Mouse (Mus musculus) stomach, postnatal 0 days (tissue): ENCODE measurements at regions not wholly inside any gene's neighbourhood (a gene's known extent, or its start where the extent isn't known, plus 50 kb on each side); places are given as distances from the start of the nearest gene placed in this dataset.

ENCODE experiments used
- ATAC-seq: fragments of 200-750 bp; cut with Nextera tagmentation; 2 replicates; pipeline ENCODE4 v1.8.0; 2017; ENCODE audit not compliant: low FRiP score, low TSS enrichment
- DNase-seq: peaks from one replicate; pipeline ENCODE4 v3.0.0-alpha.2; 2016; ENCODE audit warnings: low spot score
- H3K27ac ChIP-seq: fragments of 300-500 bp; sonication (generic); replicated peaks from 2 replicates; pipeline ENCODE4 v1.5.1; 2014; ENCODE audit warnings: mild to moderate bottlenecking, control low read depth
- H3K27me3 ChIP-seq: fragments of 300-500 bp; sonication (generic); 2 replicates; pipeline ENCODE4 v1.6.1; 2014; ENCODE audit warnings: low read length; ENCODE audit not compliant: control insufficient read depth, insufficient read depth
- H3K36me3 ChIP-seq: fragments of 300-500 bp; sonication (generic); 2 replicates; pipeline ENCODE4 v1.6.1; 2014; ENCODE audit warnings: low read length, mixed read lengths; ENCODE audit not compliant: control insufficient read depth, insufficient read depth
- H3K4me1 ChIP-seq: fragments of 300-500 bp; sonication (generic); replicated peaks from 2 replicates; pipeline ENCODE4 v1.6.1; 2014; ENCODE audit warnings: antibody characterized with exemption; ENCODE audit not compliant: control insufficient read depth, insufficient read depth
- H3K4me2 ChIP-seq: fragments of 300-500 bp; sonication (generic); replicated peaks from 2 replicates; pipeline ENCODE4 v1.6.1; 2014; ENCODE audit warnings: low read depth, mild to moderate bottlenecking, control low read depth, moderate library complexity
- H3K4me3 ChIP-seq: fragments of 300-500 bp; sonication (generic); 2 replicates; pipeline ENCODE4 v1.5.1; 2014; ENCODE audit warnings: low read depth, low read length, control low read depth
- H3K9ac ChIP-seq: fragments of 300-500 bp; sonication (generic); 2 replicates; pipeline ENCODE4 v1.6.1; 2014; ENCODE audit warnings: mild to moderate bottlenecking, low read length, control low read depth, mixed read lengths
- H3K9me3 ChIP-seq: fragments of 300-500 bp; sonication (generic); 2 replicates; pipeline ENCODE4 v1.6.1; 2016; ENCODE audit warnings: low read length; ENCODE audit not compliant: control insufficient read depth
- CTCF ChIP-seq: IDR thresholded peaks from 2 replicates; pipeline ENCODE4 v1.5.1; 2016; ENCODE audit warnings: antibody characterized with exemption, low read depth, mild to moderate bottlenecking, moderate library complexity
- EP300 ChIP-seq: optimal IDR thresholded peaks from 2 replicates; pipeline ENCODE3; 2016; ENCODE audit warnings: antibody characterized with exemption
- WGBS: fragments of 180-500 bp; shearing (Covaris S2); extraction: QIAGEN DNeasy Blood & Tissue Kit; methylation state at CpG from one replicate; pipeline ENCODE4 v1.1.7; 2014; 5-methylcytosine and 5-hydroxymethylcytosine counted together

DNA sequence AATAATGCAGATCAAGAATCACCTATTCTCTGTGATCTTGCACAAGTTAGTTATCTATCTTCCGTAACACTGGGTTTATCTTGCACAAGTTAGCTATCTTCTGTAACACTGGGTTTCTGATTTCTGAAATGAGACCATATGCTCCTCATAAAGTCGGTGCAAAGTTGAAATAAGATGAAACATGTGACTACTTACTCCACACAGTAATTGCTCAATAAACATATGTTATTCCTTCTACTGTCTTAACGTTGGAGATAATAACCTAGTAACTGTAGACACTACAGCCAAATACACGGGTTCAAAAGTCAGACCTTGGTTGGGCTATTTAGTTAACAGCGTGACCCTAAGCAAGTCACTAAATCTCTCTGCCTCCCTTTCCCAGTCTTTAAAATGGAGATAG lies 65.8 kb upstream of the Atp11b start:
- Histone ChIP-seq H3K27me3 (no peaks in the 10 kb centered on the region), H3K9ac (no peak overlapping the region), H3K4me3 (no peak overlapping the region), H3K27ac (no peak overlapping the region), H3K4me1 (no peaks in the 10 kb centered on the region), H3K36me3 (no peaks in the 10 kb centered on the region), H3K4me2 (no peak overlapping the region), H3K9me3 (no peaks in the 10 kb centered on the region)
- ATAC-seq (no peak), DNase-seq (no peak)
- TF ChIP-seq EP300 (no peak), CTCF (no peak)
- 57% methylated on average over 5 of the region's 5 CpGs for WGBS

DNA sequence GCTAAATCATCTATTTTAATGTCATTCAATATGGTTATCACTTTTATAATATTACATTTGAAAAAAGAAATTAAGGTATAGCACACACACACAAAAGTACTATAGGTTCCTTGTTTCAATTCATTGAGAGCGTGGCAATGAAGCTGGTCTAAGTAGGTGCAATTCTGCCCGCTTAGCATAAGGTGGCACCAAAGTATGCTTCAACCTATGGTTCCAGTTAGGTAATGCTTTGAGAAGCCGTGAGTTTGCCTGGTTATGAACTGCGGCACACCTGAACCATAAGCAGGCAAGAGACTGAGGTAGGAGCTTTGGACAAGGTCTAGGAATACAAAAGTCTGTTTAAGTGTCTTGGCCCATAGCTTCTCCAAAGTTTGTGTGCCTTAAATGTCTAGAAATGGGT lies 65.1 kb upstream of the Atp11b start:
- ATAC-seq: peak; percentile 77
- no peaks in the 10 kb centered on the region for H3K4me1 ChIP-seq
- no peak overlapping the region for H3K4me2 ChIP-seq
- H3K27ac ChIP-seq: no peak overlapping the region
- no peak overlapping the region for H3K4me3 ChIP-seq
- 11% methylated on average over 4 of the region's 4 CpGs for WGBS
- no peaks in the 10 kb centered on the region for H3K9me3 ChIP-seq
- TF ChIP-seq EP300: no peak
- TF ChIP-seq CTCF: peak; percentile 88
- DNase-seq: peak; percentile 41
- H3K27me3 ChIP-seq: no peaks in the 10 kb centered on the region
- H3K36me3 ChIP-seq: no peaks in the 10 kb centered on the region
- H3K9ac ChIP-seq: no peak overlapping the region

DNA sequence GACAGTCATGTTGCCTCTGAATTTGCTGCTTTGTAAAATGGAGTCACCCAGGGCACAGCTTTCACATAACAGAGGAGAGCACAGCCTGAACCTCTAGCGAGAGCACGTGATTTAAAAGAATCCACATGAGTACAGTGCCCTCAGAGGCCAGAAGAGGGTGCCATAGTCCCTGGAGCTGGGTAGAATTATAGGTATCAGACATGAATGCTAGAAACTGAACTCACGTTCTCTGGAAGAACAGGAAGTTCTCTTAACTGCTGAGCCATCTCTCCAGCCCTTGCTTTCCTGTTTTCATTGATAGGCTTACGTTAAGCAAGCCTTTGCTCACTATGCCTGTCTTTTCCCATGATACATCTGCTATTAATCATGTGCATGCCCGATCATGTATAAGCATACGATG lies 60.9 kb upstream of the Atp11b start:
- Histone ChIP-seq H3K4me3 (no peak overlapping the region), H3K36me3 (no peaks in the 10 kb centered on the region), H3K9me3 (no peaks in the 10 kb centered on the region), H3K4me1 (no peaks in the 10 kb centered on the region), H3K4me2 (no peak overlapping the region), H3K27ac (no peak overlapping the region), H3K27me3 (no peaks in the 10 kb centered on the region), H3K9ac (no peak overlapping the region)
- DNase-seq (peak; percentile 83), ATAC-seq (peak; percentile 94)
- WGBS: 36% methylated on average over 6 of the region's 6 CpGs
- TF ChIP-seq CTCF (peak; percentile 93), EP300 (no peak)

DNA sequence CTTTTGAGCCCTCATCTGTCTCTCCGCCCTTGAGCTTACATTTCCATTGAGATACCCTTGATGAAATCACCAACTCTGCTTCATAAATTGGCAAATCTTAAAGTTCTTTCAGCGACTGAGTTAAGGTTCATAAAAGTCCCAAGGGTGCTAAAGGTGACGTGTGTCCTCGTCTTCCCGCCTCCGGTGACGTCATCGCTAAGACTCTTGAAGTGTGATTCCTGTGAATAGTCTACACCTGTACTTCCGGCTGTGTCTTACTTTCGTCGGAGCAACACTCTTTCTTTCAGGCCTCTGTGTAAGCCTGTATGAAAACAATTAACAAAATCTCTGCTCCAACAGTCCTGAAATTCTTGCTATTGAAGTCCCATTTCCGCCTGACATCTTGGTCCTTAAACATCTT lies 60.4 kb upstream of the Atp11b start:
- H3K36me3 ChIP-seq: no peaks in the 10 kb centered on the region
- DNase-seq (no peak), ATAC-seq (no peak)
- no peaks in the 10 kb centered on the region for H3K27me3 ChIP-seq
- H3K4me3 ChIP-seq: no peak overlapping the region
- H3K4me1 ChIP-seq: no peaks in the 10 kb centered on the region
- TF ChIP-seq CTCF: no peak
- WGBS: 79% methylated on average over 12 of the region's 12 CpGs
- no peaks in the 10 kb centered on the region for H3K9me3 ChIP-seq
- H3K9ac ChIP-seq: no peak overlapping the region
- H3K4me2 ChIP-seq: no peak overlapping the region
- H3K27ac ChIP-seq: no peak overlapping the region

DNA sequence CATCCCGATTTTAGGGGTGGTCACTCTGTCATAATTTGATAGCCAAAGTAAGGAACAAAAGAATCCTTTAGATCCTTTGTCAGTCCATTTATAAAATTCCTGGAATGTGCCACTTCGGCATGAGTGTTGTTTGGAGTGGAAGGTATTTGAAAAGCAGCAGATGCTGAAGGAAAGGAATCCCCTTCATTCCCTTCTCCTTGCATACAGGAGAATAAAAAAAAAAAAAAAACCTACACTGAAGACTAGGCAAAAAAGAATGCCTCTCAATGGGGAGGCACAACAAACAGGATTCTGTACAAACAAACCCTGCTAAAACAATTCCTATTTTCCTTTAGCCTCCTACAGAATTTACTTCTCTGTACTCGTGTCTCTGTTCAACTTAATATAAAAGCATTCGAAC lies 59.7 kb upstream of the Atp11b start:
- no peak overlapping the region for H3K27ac ChIP-seq
- TF ChIP-seq EP300: no peak
- no peak for TF ChIP-seq CTCF
- ATAC-seq (no peak), DNase-seq (no peak)
- H3K4me2 ChIP-seq: no peak overlapping the region
- no peaks in the 10 kb centered on the region for H3K4me1 ChIP-seq
- no peaks in the 10 kb centered on the region for H3K36me3 ChIP-seq
- no peaks in the 10 kb centered on the region for H3K9me3 ChIP-seq
- no peak overlapping the region for H3K4me3 ChIP-seq
- H3K27me3 ChIP-seq: no peaks in the 10 kb centered on the region
- 49% methylated on average over 4 of the region's 4 CpGs for WGBS
- H3K9ac ChIP-seq: no peak overlapping the region

DNA sequence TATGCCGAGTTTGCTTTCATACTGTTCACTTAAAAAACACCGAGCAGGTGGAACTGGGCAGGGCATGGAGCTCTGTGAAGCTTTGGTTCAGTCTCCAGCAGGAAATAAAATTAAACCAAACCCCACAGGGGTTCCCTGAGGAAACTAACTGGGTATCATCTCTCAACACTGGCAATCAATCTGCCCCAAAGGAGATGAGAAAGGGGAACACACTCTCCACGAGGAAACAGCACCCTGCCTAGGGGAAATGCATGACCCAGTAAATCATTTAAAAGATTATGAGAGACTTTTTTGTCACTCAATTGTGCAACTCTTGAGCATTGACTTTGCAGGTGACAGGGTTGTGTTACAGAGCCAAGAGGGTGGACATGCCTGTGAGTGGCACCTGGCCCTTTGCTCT lies 58.0 kb upstream of the Atp11b start:
- ATAC-seq: no peak

More for the DNA sequence above, 58.0 kb upstream of the Atp11b start:
- no peaks in the 10 kb centered on the region for H3K27me3 ChIP-seq
- DNase-seq: no peak
- no peaks in the 10 kb centered on the region for H3K9me3 ChIP-seq
- H3K27ac ChIP-seq: no peak overlapping the region
- 45% methylated on average over 3 of the region's 3 CpGs for WGBS
- H3K36me3 ChIP-seq: no peaks in the 10 kb centered on the region
- H3K4me3 ChIP-seq: no peak overlapping the region
- TF ChIP-seq CTCF (no peak), EP300 (no peak)
- H3K4me1 ChIP-seq: no peaks in the 10 kb centered on the region
- no peak overlapping the region for H3K9ac ChIP-seq
- no peak overlapping the region for H3K4me2 ChIP-seq
